Mouse (Mus musculus) olfactory bulb, adult 2 months (tissue): ENCODE measurements around the gene Dglucy. TPM values are rescaled to one million over a fixed set of nuclear protein-coding genes. Genes with fewer than 3 reads are reported as not detected.

ENCODE experiments used
- H3K27ac ChIP-seq: fragments of 200-500 bp; 2 replicates; pipeline ENCODE4 v1.5.1; 2012; ENCODE audit warnings: low read depth, low read length; ENCODE audit not compliant: insufficient read depth
- H3K4me1 ChIP-seq: fragments of 200-500 bp; 2 replicates; pipeline ENCODE4 v1.6.1; 2012; ENCODE audit warnings: low read length; ENCODE audit not compliant: control insufficient read depth, insufficient read depth
- H3K4me3 ChIP-seq: fragments of 200-500 bp; 2 replicates; pipeline ENCODE4 v1.5.1; 2012; ENCODE audit warnings: mild to moderate bottlenecking, low read depth, low read length, moderate library complexity; ENCODE audit not compliant: insufficient read depth
- CTCF ChIP-seq: fragments of 200-500 bp; IDR thresholded peaks from 2 replicates; pipeline ENCODE4 v1.5.1; 2012; ENCODE audit warnings: low read depth, mild to moderate bottlenecking, low read length, moderate library complexity; ENCODE audit not compliant: insufficient read depth
- POLR2A ChIP-seq: fragments of 200-500 bp; IDR thresholded peaks from 2 replicates; pipeline ENCODE4 v1.6.1; 2012; ENCODE audit warnings: mild to moderate bottlenecking, low read depth, low read length, moderate library complexity; ENCODE audit not compliant: insufficient read depth
- WGBS: fragments of 180-500 bp; shearing (Covaris S2); methylation state at CpG from one replicate; pipeline ENCODE4 v1.1.7; 2018; 5-methylcytosine and 5-hydroxymethylcytosine counted together
- polyA plus RNA-seq: library from polyadenylated mRNA; stranded (reverse); fragments of >200 nt; gene quantifications from 2 replicates; pipeline ENCODE4 v1.2.4, GENCODE M21; 2012; ENCODE audit warnings: low replicate concordance; ENCODE audit not compliant: missing spikeins, insufficient read depth, insufficient read length

Gene Dglucy
- polyA plus RNA-seq, 1 experiment: not detected

GRCm38 (mm10) chr12:100847437-100848080 lies 68.7 kb downstream of the Dglucy start:
- Histone ChIP-seq H3K4me1 (no peaks in the 10 kb centered on the region), H3K4me3 (no peak overlapping the region), H3K27ac (no peak overlapping the region)
- WGBS: 84% methylated on average over 11 of the region's 11 CpGs
- TF ChIP-seq CTCF: no peak
- no peak for TF ChIP-seq POLR2A

GRCm38 (mm10) chr12:100849421-100850138 lies 70.7 kb downstream of the Dglucy start:
- Histone ChIP-seq H3K27ac (no peak overlapping the region), H3K4me3 (no peak overlapping the region), H3K4me1 (no peaks in the 10 kb centered on the region)
- 81% methylated on average over 7 of the region's 7 CpGs for WGBS
- TF ChIP-seq CTCF (no peak), POLR2A (no peak)

DNA sequence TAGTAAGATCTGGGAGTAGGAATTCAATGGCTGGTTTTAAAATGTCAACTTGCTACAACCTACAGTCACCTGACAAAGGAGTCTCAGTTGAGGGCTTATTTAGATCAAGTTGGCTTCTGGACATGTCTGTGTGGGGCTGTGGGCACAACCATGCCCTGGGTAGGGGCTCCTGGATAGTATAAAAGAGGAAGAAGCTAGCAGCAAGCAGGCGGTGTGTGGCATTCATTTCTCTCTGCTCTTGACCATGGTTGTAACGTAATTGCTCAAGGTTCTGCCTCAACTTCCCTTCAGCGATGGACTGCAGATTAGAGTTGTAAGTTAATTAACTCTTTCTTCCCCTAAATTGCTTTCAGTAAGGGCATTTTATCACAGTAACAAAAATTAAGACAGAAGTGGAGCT lies 73.5 kb downstream of the Dglucy start:
- no peak overlapping the region for H3K4me3 ChIP-seq
- H3K27ac ChIP-seq: no peak overlapping the region
- no peaks in the 10 kb centered on the region for H3K4me1 ChIP-seq
- TF ChIP-seq POLR2A: no peak
- TF ChIP-seq CTCF: no peak
- WGBS: 94% methylated on average over 3 of the region's 3 CpGs

DNA sequence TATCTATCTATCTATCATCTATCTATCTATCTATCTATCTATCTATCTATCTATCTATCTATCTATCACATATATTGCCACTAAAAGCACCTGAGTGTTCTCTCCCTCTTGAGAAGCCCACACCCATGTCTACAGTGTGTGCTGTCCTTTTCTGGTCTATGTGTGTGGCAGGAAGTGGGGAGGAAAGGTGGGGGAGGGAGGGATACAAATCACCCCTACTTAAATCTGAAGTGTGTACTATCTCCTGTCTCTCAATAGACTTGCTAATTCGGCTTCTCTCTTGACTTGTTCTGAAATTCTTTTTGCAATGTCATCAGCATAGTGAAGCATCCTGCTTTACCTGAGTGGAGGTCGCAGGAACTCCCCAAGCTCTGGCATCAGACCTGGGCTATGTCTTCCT lies 77.5 kb downstream of the Dglucy start:
- 95% methylated on average over 2 of the region's 2 CpGs for WGBS
- TF ChIP-seq CTCF (no peak), POLR2A (no peak)
- Histone ChIP-seq H3K4me1 (no peaks in the 10 kb centered on the region), H3K27ac (no peak overlapping the region), H3K4me3 (no peak overlapping the region)

DNA sequence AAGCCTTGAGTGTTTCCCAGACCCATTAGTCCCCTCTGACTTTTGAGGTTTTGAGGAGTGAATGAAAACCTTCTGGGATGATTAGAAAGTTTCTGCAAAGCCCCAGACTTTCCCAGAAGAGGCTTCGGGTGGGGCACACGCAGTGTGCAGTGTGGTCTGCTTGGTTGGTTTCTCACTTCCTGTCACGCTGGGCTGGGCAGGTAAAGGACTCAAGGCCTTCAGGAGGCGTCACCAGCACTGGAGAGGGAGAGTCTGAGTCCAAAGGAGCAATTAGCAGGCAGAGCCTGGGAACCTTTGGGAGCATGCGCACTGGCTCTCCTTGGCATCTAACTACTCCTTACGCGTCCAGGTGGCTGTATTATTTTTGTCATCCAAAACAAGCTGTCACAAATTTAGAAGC lies 78.9 kb downstream of the Dglucy start:
- no peaks in the 10 kb centered on the region for H3K4me1 ChIP-seq
- no peak overlapping the region for H3K27ac ChIP-seq
- H3K4me3 ChIP-seq: no peak overlapping the region
- TF ChIP-seq POLR2A: no peak
- no peak for TF ChIP-seq CTCF
- WGBS: 87% methylated on average over 7 of the region's 7 CpGs

DNA sequence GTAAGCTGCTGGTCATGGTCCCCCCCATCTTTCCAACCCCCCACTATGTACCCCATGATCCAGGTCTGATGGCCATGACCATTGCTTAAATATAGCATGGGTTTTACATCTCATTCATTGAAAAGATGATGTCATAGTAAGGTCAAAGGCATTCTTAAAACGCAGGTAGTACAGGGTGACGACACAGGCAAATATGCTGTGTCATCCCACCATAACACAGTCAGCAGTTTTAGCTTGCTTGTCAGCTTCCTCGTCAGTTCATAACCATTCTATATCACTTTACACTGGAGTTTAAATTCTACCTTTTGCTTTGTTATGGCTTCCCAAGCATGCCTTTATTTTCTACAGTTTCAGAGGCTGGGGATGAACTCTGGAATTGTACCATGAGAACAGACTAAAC lies 83.4 kb downstream of the Dglucy start:
- Histone ChIP-seq H3K4me3 (no peak overlapping the region), H3K4me1 (no peaks in the 10 kb centered on the region), H3K27ac (no peak overlapping the region)
- 85% methylated on average over 3 of the region's 3 CpGs for WGBS
- no peak for TF ChIP-seq CTCF
- no peak for TF ChIP-seq POLR2A

DNA sequence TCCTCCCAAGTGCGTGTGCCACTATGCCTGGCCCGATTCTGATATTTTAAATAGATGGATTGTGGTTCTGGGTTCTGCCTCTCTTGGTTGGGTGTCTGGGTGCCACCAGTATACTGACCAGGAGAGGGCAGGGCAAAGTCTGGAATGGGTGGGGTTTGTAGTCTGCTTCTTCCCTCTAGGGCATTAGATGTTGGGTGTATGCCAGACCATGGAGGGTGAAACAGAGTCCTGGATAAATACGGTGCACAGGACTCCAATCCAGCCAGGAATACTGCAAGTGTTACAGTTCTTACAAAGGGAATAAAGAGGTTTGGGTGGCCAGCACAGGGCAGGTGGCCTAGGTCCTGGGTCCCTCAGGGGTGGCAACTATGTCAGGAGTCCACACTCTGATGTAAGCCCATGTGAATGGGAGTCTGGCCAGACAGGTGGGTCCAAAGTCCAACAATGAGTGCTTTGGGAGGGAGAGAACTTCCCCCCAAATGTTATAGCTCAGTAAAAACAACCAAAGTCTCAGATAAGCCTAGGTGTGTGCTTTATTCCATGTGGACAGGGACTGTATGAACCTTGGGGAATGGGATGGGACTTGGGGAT lies 84.1 kb downstream of the Dglucy start:
- TF ChIP-seq CTCF: no peak
- no peak for TF ChIP-seq POLR2A
- WGBS: 84% methylated on average over 3 of the region's 3 CpGs
- H3K27ac ChIP-seq: no peak overlapping the region
- no peak overlapping the region for H3K4me3 ChIP-seq
- 0 out of 2 replicates have a peak, but pooled peaks cover 2% of the 10 kb centered on the region for H3K4me1 ChIP-seq

- H3K4me3 ChIP-seq: no peak overlapping the region
- H3K4me1 ChIP-seq: peaks cover 3% of the 10 kb centered on the region; the same call in 1 of the 2 replicates
- H3K27ac ChIP-seq: no peak overlapping the region
- TF ChIP-seq CTCF: no peak
- no peak for TF ChIP-seq POLR2A
Measured at GRCm38 (mm10) chr12:100865072-100865471, 86.2 kb downstream of the Dglucy start.

DNA sequence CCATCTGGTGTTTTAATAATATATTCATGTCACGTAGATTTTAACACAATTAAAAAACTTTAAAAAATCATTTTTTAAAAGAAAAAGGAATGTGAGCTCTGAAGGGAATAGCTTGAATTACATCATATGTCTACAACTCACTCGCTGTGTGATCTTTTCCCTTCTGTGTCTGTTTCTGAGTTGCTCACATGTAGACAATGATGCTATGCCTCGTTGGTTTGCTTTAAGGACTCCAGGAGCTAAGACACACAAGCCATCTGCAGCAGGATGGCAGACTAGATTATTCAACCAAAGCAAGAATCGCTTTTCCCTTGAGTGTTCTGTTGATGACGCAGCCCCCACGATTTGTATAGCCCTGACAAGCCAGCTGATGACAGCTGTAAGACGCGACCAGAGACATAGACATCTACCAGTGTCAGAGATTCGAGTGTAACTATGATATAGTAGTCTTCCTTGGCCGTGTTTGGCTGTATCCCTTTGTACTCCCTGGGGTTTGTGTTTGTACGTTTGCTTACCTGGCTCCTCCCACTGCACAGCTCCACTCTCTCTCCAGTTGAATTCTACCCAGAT lies 86.7 kb downstream of the Dglucy start:
- Histone ChIP-seq H3K4me3 (no peak overlapping the region), H3K4me1 (peaks cover 3% of the 10 kb centered on the region; the same call in 1 of the 2 replicates), H3K27ac (no peak overlapping the region)
- TF ChIP-seq POLR2A (no peak), CTCF (no peak)
- WGBS: 82% methylated on average over 11 of the region's 11 CpGs
